Mouse (Mus musculus) liver, embryonic 14.5 days (tissue): ENCODE data around the gene Gtpbp10.

Experiments
- CTCF ChIP-seq: IDR thresholded peaks from 2 replicates; pipeline ENCODE4 v1.5.1; 2016; ENCODE audit warnings: antibody characterized with exemption, low read depth, control low read depth
- EP300 ChIP-seq: IDR thresholded peaks from 2 replicates; pipeline ENCODE4 v1.6.1; 2016; ENCODE audit warnings: antibody characterized with exemption, low read depth

- TF ChIP-seq CTCF (no peak), EP300 (no peak)
Observed at GRCm38 (mm10) chr5:5551110-5551509, 8.2 kb downstream of the Gtpbp10 start.
